Mouse (Mus musculus): ENCODE measurements around the gene Cd300ld3. TPM values are rescaled to one million over a fixed set of nuclear protein-coding genes. Genes with fewer than 3 reads are reported as not detected.

The Cd300ld3 gene
- polyA plus RNA-seq, 1 experiment: 1.1 TPM

- H3K27me3 ChIP-seq (replicated peaks): peaks cover 64% of the 10 kb centered on the region
- TF ChIP-seq GATA1 (IDR thresholded peaks at IDR 0.05; ENCODE audit: borderline replicate concordance, low read length): no peak
- TF ChIP-seq FLI1 (IDR thresholded peaks at IDR 0.05; ENCODE audit: low read length): no peak
- H3K36me3 ChIP-seq (replicated peaks; ENCODE audit: low read length): no peaks in the 10 kb centered on the region
- H3K9me3 ChIP-seq: peaks cover 7% of the 10 kb centered on the region; the same call in 1 of the 2 replicates
- H3K4me3 ChIP-seq (replicated peaks): peak within 1 kb of the TSS; percentile 79
- peaks cover 49% of the 10 kb centered on the region for H3K4me1 ChIP-seq
Measured at GRCm38 (mm10) chr11:115001474-115002040, 46.7 kb downstream of the Cd300ld3 start, which contains the start of gene Cd300c2. Cd300c2 (minus strand) TSS chr11:115001880.

Other genes with a start within 250 kb of the Cd300ld3 start
- gene Gpr142, start 249.5 kb downstream of the Cd300ld3 start, polyA plus RNA-seq (2012; ENCODE audit: insufficient read depth, low replicate concordance): not detected in 2 replicates
- gene Gprc5c, start 197.3 kb downstream of the Cd300ld3 start, polyA plus RNA-seq (2012; ENCODE audit: insufficient read depth, low replicate concordance): 3.2 and 4.8 TPM in 2 replicates
- gene Cd300a, start 158.4 kb downstream of the Cd300ld3 start, polyA plus RNA-seq (2012; ENCODE audit: insufficient read depth, low replicate concordance): 3.4 and 3.6 TPM in 2 replicates
- gene Cd300lb, start 114.0 kb downstream of the Cd300ld3 start, polyA plus RNA-seq (2012; ENCODE audit: insufficient read depth, low replicate concordance): 1.3 TPM in 1 of 2 replicates, not detected in the other
- not detected in 2 replicates for gene Cd300c, start 79.3 kb downstream of the Cd300ld3 start, polyA plus RNA-seq (2012; ENCODE audit: insufficient read depth, low replicate concordance)
- gene Cd300ld, start 58.5 kb downstream of the Cd300ld3 start, polyA plus RNA-seq (2012; ENCODE audit: insufficient read depth, low replicate concordance): 0.63 TPM in 1 of 2 replicates, not detected in the other
- gene Cd300c2, start 46.5 kb downstream of the Cd300ld3 start, polyA plus RNA-seq (2012; ENCODE audit: insufficient read depth, low replicate concordance): 3.5 TPM in 1 of 2 replicates, not detected in the other
- gene Cd300ld2, start 32.2 kb downstream of the Cd300ld3 start, polyA plus RNA-seq (2012; ENCODE audit: insufficient read depth, low replicate concordance): not detected in 2 replicates
- gene Cd300ld4, start 21.4 kb downstream of the Cd300ld3 start, polyA plus RNA-seq (2012; ENCODE audit: insufficient read depth, low replicate concordance): not detected in 2 replicates
- gene Cd300ld5, start 10.6 kb downstream of the Cd300ld3 start, polyA plus RNA-seq (2012; ENCODE audit: insufficient read depth, low replicate concordance): not detected in 2 replicates
- gene Cd300e, start 13.8 kb upstream of the Cd300ld3 start, polyA plus RNA-seq (2012; ENCODE audit: insufficient read depth, low replicate concordance): not detected in 2 replicates
- gene Rab37, start 43.0 kb upstream of the Cd300ld3 start, polyA plus RNA-seq (2012; ENCODE audit: insufficient read depth, low replicate concordance): 8.4 and 19.8 TPM in 2 replicates
- gene Cd300lf, start 85.6 kb upstream of the Cd300ld3 start, polyA plus RNA-seq (2012; ENCODE audit: insufficient read depth, low replicate concordance): 1.2 and 3.4 TPM in 2 replicates
- gene Slc9a3r1, start 114.9 kb upstream of the Cd300ld3 start, polyA plus RNA-seq (2012; ENCODE audit: insufficient read depth, low replicate concordance): 123 and 223 TPM in 2 replicates
- gene Tmem104, start 139.1 kb upstream of the Cd300ld3 start, polyA plus RNA-seq (2012; ENCODE audit: insufficient read depth, low replicate concordance): 9.2 and 14.1 TPM in 2 replicates
- gene Nat9, start 139.4 kb upstream of the Cd300ld3 start, polyA plus RNA-seq (2012; ENCODE audit: insufficient read depth, low replicate concordance): 23.4 and 27.1 TPM in 2 replicates
- not detected in 2 replicates for gene Grin2c, start 218.8 kb upstream of the Cd300ld3 start, polyA plus RNA-seq (2012; ENCODE audit: insufficient read depth, low replicate concordance)
- 21.8 and 28.5 TPM in 2 replicates for gene Fdxr, start 228.6 kb upstream of the Cd300ld3 start, polyA plus RNA-seq (2012; ENCODE audit: insufficient read depth, low replicate concordance)
- gene Fads6, start 249.3 kb upstream of the Cd300ld3 start, polyA plus RNA-seq (2012; ENCODE audit: insufficient read depth, low replicate concordance): 0.07 TPM in 1 of 2 replicates, not detected in the other

Data from megakaryocyte, embryonic 14.5 days (primary cell).